Mouse (Mus musculus) ovary, postnatal 36 days (tissue): ENCODE results near the gene Mllt1.

Source experiments
- DNase-seq: peaks from one replicate; pipeline ENCODE4 v3.0.0; 2022; ENCODE audit warnings: low spot score, mixed read lengths

Gene Mllt1

GRCm38 (mm10) chr17:56935363-56936131 lies at the start of gene Mllt1:
Gene Mllt1 (minus strand): TSS chr17:56935415.
- peak; percentile 100 for DNase-seq

- no peak for DNase-seq
Observed at GRCm38 (mm10) chr17:56984886-56985285, 49.7 kb upstream of the Mllt1 start.

- DNase-seq, result no peak
Observed at GRCm38 (mm10) chr17:56982013-56982412, 46.8 kb upstream of the Mllt1 start, which contains the start of gene Acer1. Gene Acer1 (minus strand): TSS chr17:56982126.

- DNase-seq, result no peak
Observed at GRCm38 (mm10) chr17:56981049-56981448, 45.8 kb upstream of the Mllt1 start.

- DNase-seq, result no peak
Observed at GRCm38 (mm10) chr17:56979524-56979923, 44.3 kb upstream of the Mllt1 start.

- DNase-seq, result no peak
Observed at GRCm38 (mm10) chr17:56976531-56977390, 41.5 kb upstream of the Mllt1 start.

- no peak for DNase-seq
Observed at GRCm38 (mm10) chr17:56975391-56975790, 40.2 kb upstream of the Mllt1 start.

GRCm38 (mm10) chr17:56974708-56975240 lies 39.6 kb upstream of the Mllt1 start:
- no peak for DNase-seq

DNA sequence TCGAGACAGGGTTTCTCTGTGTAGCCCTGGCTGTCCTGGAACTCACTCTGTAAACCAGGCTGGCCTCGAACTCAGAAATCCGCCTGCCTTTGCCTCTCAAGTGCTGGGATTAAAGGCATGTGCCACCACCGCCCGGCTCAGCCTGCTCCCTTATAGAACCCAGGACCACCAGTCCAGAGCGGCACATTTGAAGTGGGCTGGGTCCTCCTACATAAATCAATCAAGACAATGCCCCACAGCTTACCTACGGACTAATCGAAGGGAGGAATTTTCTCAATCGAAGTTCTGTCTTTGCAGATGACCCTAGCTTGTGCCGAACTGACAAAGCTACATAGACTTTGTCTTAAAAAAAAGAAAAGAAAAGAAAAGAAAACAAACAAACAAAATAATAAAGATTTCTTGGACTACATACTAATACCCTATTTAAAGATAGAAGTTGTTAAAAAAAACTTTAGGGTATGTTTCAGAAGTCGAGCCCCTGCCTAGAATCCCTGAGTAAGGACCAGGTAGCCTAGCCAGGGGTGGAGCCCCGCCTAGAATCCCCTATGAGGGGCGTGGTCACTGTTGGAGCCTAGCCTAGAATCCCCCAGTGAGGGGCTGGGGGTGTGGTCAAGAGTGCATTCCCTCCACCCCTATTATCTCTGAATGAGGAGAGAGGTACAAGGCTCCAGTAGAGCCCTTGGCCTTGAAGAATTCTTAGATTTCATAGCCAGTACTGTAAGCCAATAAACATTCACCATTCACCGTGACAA lies 38.9 kb upstream of the Mllt1 start:
- no peak for DNase-seq

DNA sequence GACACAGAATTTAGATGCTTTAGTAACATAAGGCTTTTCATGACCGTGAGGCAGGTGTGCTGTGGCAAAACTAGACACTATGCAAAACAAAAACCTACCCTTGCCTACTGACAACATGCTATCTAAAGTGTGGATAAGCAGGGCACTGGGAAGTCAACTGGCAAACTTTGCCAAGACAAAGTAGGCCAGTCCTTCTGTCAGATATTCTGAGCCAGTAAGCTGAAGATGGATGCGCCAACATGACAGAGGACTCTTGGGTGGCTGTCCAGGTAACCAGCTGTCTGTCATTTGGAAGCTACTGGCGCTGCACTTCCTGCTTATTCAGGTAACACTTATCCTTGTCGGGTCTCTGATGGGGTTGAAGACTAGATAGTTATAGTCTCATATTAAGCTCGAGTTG lies 34.9 kb upstream of the Mllt1 start:
- no peak for DNase-seq

- no peak for DNase-seq
Observed at GRCm38 (mm10) chr17:56969321-56969720, 34.1 kb upstream of the Mllt1 start.

DNA sequence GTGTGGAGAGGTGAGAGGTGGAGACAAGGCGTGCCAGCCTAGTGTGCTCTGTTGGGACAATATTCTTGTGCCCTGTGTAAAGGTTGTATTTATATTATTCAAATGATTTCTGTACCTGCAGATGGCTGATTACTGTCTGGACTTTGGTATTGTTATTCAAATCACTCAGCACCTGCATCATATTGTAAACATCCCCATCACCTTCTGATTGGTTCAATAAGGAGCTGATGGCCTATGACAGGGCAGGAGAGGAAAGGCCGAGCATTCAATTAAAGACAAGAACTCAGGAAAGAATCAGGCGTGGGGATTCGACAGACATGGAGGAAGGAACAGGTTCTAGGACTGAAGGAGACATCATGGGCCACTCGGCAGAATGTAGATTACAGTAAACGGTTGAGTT lies 28.4 kb upstream of the Mllt1 start:
- DNase-seq, result no peak

- DNase-seq, result no peak
Observed at GRCm38 (mm10) chr17:56962642-56963405, 27.6 kb upstream of the Mllt1 start.

DNA sequence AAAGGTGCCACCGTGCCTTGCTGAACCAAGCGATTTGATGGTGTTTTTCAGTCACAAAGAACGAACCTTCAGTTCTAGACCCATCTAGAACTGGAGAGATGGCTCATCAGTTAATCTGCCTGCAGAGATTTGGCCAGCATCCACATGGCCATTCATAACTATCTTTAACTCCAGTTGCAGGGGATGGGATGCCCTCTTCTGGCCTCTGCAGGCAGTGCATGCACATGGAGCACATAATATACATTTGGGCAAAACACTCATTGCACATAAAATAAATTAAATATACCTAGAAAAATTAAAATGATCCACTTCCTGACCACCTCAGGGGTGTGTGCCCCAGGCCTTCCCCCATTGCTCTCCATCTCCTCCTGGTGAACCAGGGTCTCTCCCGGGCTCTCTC lies 26.7 kb upstream of the Mllt1 start:
- DNase-seq, result no peak

- DNase-seq, result no peak
Observed at GRCm38 (mm10) chr17:56958667-56959066, 23.5 kb upstream of the Mllt1 start.

GRCm38 (mm10) chr17:56957763-56958429 lies 22.7 kb upstream of the Mllt1 start:
- peak; percentile 21 for DNase-seq

- DNase-seq, result no peak
Observed at GRCm38 (mm10) chr17:56954871-56955270, 19.7 kb upstream of the Mllt1 start.

GRCm38 (mm10) chr17:56952639-56953038 lies 17.4 kb upstream of the Mllt1 start:
- no peak for DNase-seq

- peak; percentile 28 for DNase-seq
Observed at GRCm38 (mm10) chr17:56950915-56951314, 15.7 kb upstream of the Mllt1 start.

DNA sequence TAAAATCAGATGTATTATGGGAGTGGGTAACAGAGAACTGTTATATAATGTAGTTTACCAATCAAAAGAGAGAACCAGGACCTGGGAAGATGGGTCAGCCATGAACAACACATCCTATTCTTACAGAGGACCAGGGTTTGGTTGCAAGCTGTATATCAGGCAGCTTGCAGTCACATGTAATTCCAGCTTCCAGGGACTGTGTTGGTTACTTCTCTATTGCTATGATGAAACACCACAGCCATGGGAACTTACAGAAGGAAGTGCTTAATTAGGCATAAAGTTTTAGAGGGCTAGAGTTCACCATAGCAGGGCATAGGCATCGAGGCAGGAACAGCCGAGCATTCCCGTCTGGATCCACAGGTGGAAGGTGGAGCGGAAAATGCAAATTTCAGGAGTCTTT lies 3.5 kb upstream of the Mllt1 start:
- no peak for DNase-seq

GRCm38 (mm10) chr17:56936731-56937130 lies 1.5 kb upstream of the Mllt1 start:
- DNase-seq, result no peak
